Mouse (Mus musculus): Measurements from ENCODE around the gene Kctd12.

GRCm38 (mm10) chr14:102987626-102988025, 5.2 kb upstream of the Kctd12 start:
- no peak for TF ChIP-seq EP300 (IDR thresholded peaks at IDR 0.05; ENCODE audit: insufficient read depth, low read depth, low read length)
- no peak for TF ChIP-seq POLR2A (IDR thresholded peaks at IDR 0.05; ENCODE audit: insufficient read depth, low read length)
